ENCODE assay signal across 9 mouse cellular contexts in genomic region chr4:14039513-14040072, GRCm38 (mm10).
A peak's percentile ranks its signal among the peaks of the same experiment; 100 is the strongest.
DNase-seq lines count a peak whose midpoint lies in the region; ATAC-seq lines count a peak whose summit lies in the region.
"Had no signal": no experiment of that assay in that cellular context is flagged by ENCODE, and none has a peak within 500 bp of the region (broad histone marks: within the 10 kb centered on the region; RNA-seq: fewer than 3 reads in every experiment).

No protein-coding gene starts in this region.

- intact Hi-C loops in heart, postnatal 10 days (cut with DNase I), result no loop called here

- peak; percentile 99 for ATAC-seq in frontal cortex, adult (ENCODE audit: low TSS enrichment)
- no peak for ATAC-seq in CD4-positive, CD25-positive, alpha-beta regulatory T cell, adult 4 months

- DNase-seq in 3134 (ENCODE audit: extremely low read depth, insufficient read length, low spot score), result peak; percentile 4
- DNase-seq in cerebellum, adult 11 months, result peak; percentile 6
- DNase-seq in left cerebral cortex, adult 8-10 months (ENCODE audit: low spot score in 2 of 2), result peak; percentile 15 to 42
- DNase-seq in spleen, postnatal 4 days (ENCODE audit: low spot score in 2 of 2), result no peak
- DNase-seq in heart, postnatal 10 days, result no peak
- DNase-seq in kidney, adult 18-20 months, result no peak
- DNase-seq: heart, postnatal 4 days had no signal

Comparison
In these comparisons a context has a peak if more than half of its experiments do, and no peak if none do; other contexts are left out.
1. DNase-seq: peak in 3134 (single experiment), cerebellum, adult 11 months (single experiment) and left cerebral cortex, adult 8-10 months (2 of 2); none in spleen, postnatal 4 days (0 of 2), heart, postnatal 10 days (0 of 2) and kidney, adult 18-20 months (single experiment).